Mouse (Mus musculus) pancreas, adult 10 weeks (tissue): ENCODE data around the gene Frk. TPM values are rescaled to one million over a fixed set of nuclear protein-coding genes. Genes with fewer than 3 reads are reported as not detected.

Experiments used
- polyA plus RNA-seq: library from polyadenylated mRNA; stranded (reverse); fragments of 350-450 nt; fragmentation: Illumina TruSeq; extraction: RNeasy Lipid Tissue Mini Kit (QIAGEN cat#74804); gene quantifications from one replicate; pipeline ENCODE4 v1.2.3, GENCODE M21; 2015; ENCODE audit warnings: low read depth, low replicate concordance; ENCODE audit not compliant: insufficient read depth

Frk gene
- polyA plus RNA-seq: 2.3 TPM

GRCm38 (mm10) chr10:34483297-34484013, at the start of gene Frk:
Gene Frk (plus strand): TSS chr10:34483399.

Other genes with a start within 250 kb of the Frk start
- 8.4 TPM for gene Tspyl1, start 201.2 kb upstream of the Frk start, polyA plus RNA-seq
- gene Tspyl4, start 186.0 kb upstream of the Frk start, polyA plus RNA-seq: 9.5 TPM
- gene Col10a1, start 93.4 kb upstream of the Frk start, polyA plus RNA-seq: not detected
- 1.1 TPM for gene Nt5dc1, start 64.8 kb upstream of the Frk start, polyA plus RNA-seq